Mouse (Mus musculus) embryo, embryonic 11 days (tissue): ENCODE data around the gene 1700037H04Rik.

Source experiments
- DNase-seq: peaks from one replicate; pipeline ENCODE4 v3.0.0-alpha.2; 2015

Gene 1700037H04Rik

GRCm38 (mm10) chr2:131145121-131145520, 14.8 kb downstream of the 1700037H04Rik start:
- no peak for DNase-seq

- no peak for DNase-seq
Observed at GRCm38 (mm10) chr2:131143007-131143780, 16.7 kb downstream of the 1700037H04Rik start.

DNA sequence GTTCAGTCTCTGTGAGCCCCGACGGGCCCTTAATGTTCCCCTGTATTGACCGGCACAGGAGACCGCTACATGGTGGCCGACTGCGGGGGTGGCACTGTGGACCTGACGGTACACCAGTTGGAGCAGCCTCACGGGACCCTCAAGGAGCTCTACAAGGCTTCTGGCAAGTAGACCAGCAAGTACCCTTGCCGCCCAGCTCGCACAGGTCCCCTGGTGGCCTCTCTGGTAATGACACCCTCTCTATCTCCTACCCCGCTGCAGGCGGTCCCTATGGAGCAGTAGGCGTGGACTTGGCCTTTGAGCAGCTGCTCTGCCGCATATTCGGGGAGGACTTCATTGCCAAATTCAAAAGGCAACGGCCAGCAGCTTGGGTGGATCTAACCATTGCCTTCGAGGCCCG, 17.3 kb downstream of the 1700037H04Rik start:
- DNase-seq, result peak; percentile 77

GRCm38 (mm10) chr2:131141336-131141986, 18.4 kb downstream of the 1700037H04Rik start:
- DNase-seq, result no peak

- DNase-seq, result no peak
Observed at GRCm38 (mm10) chr2:131140533-131140905, 19.4 kb downstream of the 1700037H04Rik start.

DNA sequence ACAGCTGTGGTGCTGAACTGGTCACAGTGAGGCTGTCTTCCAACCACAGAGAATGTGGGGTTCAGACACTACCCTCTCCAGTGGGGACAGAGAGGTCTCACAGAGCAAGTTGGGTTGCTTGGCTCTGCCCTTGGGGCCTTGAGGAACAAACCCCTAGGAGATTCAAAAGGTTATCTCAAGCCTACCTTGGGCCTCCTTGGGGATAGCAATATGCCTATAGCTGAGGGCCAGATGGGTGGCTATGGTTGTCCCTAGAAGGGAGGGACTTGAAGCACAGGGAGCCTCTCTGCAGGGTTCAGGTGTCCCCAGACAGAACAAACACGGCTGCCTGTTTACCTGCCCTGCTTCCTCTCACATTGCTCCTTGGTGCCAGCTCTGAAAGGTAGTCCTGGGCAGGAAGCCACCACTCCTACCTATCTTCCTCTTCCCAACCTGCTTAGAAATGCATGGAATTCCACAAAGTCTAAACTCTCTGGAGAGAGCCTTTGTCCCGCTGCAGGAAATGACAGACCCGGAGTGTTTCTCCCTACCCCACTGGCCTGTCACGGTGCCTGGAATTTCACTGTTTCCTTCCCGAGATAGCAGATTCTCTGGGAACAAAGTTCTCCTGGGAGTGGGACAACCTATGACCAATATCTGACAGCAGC, 19.9 kb downstream of the 1700037H04Rik start:
- DNase-seq, result no peak

GRCm38 (mm10) chr2:131139287-131139686, 20.6 kb downstream of the 1700037H04Rik start:
- no peak for DNase-seq

DNA sequence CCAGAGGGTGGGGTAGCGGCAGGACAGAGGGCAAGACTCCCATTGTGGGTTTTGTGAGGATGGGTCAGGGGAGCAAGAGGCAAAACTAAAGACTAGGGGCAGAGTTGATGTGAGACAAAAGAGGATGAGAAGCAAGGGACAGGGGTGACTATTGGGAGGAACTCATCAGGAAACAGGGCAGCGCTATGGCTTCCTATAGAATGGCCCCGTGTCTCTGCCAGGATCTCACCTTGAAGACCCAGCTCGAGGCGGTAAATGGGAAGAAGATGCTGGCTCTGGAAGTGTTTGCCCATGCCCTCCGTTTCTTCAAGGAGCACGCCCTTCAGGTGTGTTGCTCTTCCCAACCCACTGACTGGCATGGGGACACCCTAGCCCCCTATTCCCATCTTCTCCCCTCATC, 21.1 kb downstream of the 1700037H04Rik start:
- DNase-seq, result no peak

GRCm38 (mm10) chr2:131138296-131138695, 21.6 kb downstream of the 1700037H04Rik start:
- no peak for DNase-seq

DNA sequence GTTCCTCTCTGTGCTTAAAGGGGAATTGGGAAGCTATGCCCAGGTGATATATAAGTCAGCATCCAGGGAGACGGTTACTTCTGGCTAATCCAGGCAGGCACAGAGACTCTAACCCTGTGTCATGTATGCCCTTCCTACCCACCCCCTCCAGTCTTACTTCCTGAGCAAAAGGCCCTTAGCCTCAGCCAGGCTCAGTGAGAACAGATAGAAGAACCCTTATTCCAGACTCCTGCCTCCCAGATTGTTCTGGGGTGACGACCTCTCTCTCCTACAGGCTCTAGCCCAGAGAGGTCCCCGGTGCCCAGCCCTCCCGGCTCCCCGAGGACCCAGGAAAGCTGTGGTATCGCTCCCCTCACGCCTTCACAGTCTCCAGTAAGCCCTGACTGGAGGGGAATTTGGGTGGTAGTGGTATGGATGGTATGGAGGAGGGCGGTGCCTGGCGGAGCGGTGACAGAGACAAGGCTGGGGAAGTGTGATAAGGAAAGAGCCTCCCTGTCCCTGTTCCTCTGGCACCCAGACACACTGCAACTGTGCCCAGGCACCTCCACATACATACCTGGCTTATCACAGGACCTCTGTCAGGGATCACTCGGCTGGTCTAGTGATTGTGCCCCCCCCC, 24.3 kb downstream of the 1700037H04Rik start:
- DNase-seq, result no peak

DNA sequence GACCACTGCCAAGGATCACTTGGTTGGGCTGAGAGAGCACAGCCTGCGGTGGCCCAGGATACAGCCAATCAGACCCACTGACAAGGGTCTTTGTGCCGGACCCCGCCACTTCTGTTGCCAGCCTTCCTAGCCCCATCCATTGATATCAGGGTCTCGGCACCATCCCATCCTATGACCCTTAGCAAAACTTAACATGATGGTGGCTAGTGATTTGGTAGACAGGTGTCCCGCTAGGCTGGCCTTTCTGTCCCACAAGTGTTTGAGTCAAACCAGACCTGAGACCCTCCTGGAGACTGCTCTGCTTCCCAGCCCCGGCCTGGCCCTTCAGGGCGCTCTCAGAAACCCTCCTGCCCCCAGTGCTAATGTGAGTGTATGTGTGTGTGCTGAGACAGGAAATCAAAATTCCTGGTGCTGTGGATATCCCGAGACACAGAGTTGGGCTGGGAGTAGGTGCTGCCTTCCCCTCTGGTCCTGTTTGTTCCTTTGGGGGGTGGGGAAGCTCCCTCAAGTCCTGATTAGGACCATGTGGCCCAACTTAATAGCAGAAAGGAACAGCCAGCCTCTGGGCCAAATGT, 25.0 kb downstream of the 1700037H04Rik start:
- no peak for DNase-seq

DNA sequence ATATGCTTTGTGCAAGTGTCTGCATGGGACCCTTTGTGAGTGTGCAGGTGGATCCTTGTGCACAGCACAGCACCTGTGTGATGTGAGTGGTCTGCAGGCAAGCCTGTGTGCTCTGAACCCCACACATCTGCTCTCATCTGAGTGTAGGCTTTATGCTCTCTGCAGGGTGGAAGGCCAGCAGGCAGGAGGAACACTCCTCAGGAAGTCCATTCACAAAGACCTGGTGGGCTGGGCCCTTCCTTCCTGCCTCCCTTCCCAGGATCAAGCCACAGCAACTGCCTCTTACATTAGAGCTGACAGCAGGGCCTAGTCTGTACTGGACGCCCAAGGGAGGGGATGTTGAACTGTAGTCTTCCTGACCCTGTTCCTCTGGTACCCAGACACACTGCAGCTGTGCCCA, 25.5 kb downstream of the 1700037H04Rik start:
- no peak for DNase-seq

DNA sequence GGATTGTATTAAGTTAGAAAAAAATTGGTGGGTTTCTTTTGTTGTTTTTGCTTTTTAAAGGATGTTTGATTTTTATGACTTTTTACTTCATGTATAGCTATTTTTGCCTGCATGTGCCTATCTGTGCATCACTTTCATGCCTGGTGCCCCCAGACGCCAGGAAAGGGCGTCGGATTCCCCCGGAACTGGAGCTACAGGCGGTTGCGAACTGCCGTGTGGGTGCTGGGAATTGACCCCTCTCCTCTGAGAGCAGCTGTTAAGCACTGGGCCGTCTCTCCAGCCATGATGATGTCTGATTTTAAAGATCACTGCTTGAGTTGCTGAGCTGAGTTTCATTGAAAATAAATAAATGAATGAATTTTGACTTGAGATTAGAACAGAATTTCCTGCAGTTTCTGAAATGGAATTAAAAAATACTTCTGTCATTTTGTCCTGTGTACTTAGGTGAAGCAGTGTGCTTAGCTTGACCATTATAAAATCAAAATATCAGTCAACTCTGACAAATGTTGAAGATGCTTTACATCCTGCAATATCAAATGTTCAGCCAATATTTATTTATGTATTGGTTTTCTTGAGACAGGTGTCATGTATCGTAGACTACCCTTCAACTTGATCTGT, 26.8 kb downstream of the 1700037H04Rik start, which contains the start of gene Gm11037:
Gene Gm11037 (plus strand): TSS at position 568 of the 618 bp plus-strand sequence.
- no peak for DNase-seq

GRCm38 (mm10) chr2:131132111-131132888, 27.6 kb downstream of the 1700037H04Rik start:
- no peak for DNase-seq

GRCm38 (mm10) chr2:131130849-131131248, 29.0 kb downstream of the 1700037H04Rik start:
- no peak for DNase-seq

GRCm38 (mm10) chr2:131129836-131130235, 30.0 kb downstream of the 1700037H04Rik start:
- DNase-seq, result no peak

- no peak for DNase-seq
Observed at GRCm38 (mm10) chr2:131128636-131129157, 31.2 kb downstream of the 1700037H04Rik start.

- DNase-seq, result no peak
Observed at GRCm38 (mm10) chr2:131128211-131128610, 31.7 kb downstream of the 1700037H04Rik start.

GRCm38 (mm10) chr2:131127161-131127730, 32.6 kb downstream of the 1700037H04Rik start, which contains the start of gene Hspa12b:
Gene Hspa12b (plus strand): TSS chr2:131127280.
- DNase-seq, result peak; percentile 88

GRCm38 (mm10) chr2:131125964-131126815, 33.7 kb downstream of the 1700037H04Rik start:
- no peak for DNase-seq
